Mouse (Mus musculus): ENCODE data around the gene Stap1.

Stap1 gene

GRCm38 (mm10) chr5:86129828-86130227 lies 58.3 kb downstream of the Stap1 start:
- no peak for DNase-seq
